Mouse (Mus musculus): Measurements from ENCODE around the gene Jmjd4. TPM values are rescaled to one million over a fixed set of nuclear protein-coding genes. Genes with fewer than 3 reads are reported as not detected.

Jmjd4 gene
- polyA plus RNA-seq, 1 experiment, result 2.8 TPM

- Histone ChIP-seq H3K4me3 (replicated peaks; ENCODE audit: control insufficient read depth, low read depth, low read length) (peak overlapping the region; percentile 78), H3K4me1 (ENCODE audit: control insufficient read depth, insufficient read depth, low read length) (peaks cover 2% of the 10 kb centered on the region; the same call in 1 of the 2 replicates), H3K27ac (ENCODE audit: control insufficient read depth, insufficient read depth, low read depth, low read length, poor library complexity) (no peak overlapping the region)
- TF ChIP-seq POLR2A (IDR thresholded peaks at IDR 0.05; ENCODE audit: borderline replicate concordance, control insufficient read depth, low read depth, low read length) (no peak), CTCF (IDR thresholded peaks at IDR 0.05; ENCODE audit: control insufficient read depth, insufficient read depth, low read length) (no peak)
- under 1% methylated on average over 38 of the region's 38 CpGs for WGBS
Measured at GRCm38 (mm10) chr11:59450230-59450771, 456 bp downstream of the Jmjd4 start.

GRCm38 (mm10) chr11:59451086-59451485 is 1.2 kb downstream of the Jmjd4 start, which contains the start of gene Snap47:
Gene Snap47, minus strand, starts transcription at chr11:59451186.
- H3K27ac ChIP-seq (ENCODE audit: control insufficient read depth, insufficient read depth, low read depth, low read length, poor library complexity), result no peak within 1 kb of the TSS
- H3K4me1 ChIP-seq (ENCODE audit: control insufficient read depth, insufficient read depth, low read length), result peaks cover 2% of the 10 kb centered on the region; the same call in 1 of the 2 replicates
- TF ChIP-seq CTCF (IDR thresholded peaks at IDR 0.05; ENCODE audit: control insufficient read depth, insufficient read depth, low read length) (no peak), POLR2A (IDR thresholded peaks at IDR 0.05; ENCODE audit: borderline replicate concordance, control insufficient read depth, low read depth, low read length) (no peak)
- H3K4me3 ChIP-seq (replicated peaks; ENCODE audit: control insufficient read depth, low read depth, low read length), result peak within 1 kb of the TSS; percentile 78
- 80% methylated on average over 4 of the region's 4 CpGs for WGBS

- WGBS, result 83% methylated on average over 2 of the region's 2 CpGs
Measured at GRCm38 (mm10) chr11:59456346-59456745, 6.5 kb downstream of the Jmjd4 start.

GRCm38 (mm10) chr11:59456891-59457290 is 7.0 kb downstream of the Jmjd4 start:
- no peak overlapping the region for H3K27ac ChIP-seq (ENCODE audit: control insufficient read depth, insufficient read depth, low read depth, low read length, poor library complexity)
- TF ChIP-seq CTCF (IDR thresholded peaks at IDR 0.05; ENCODE audit: control insufficient read depth, insufficient read depth, low read length), result no peak
- TF ChIP-seq POLR2A (IDR thresholded peaks at IDR 0.05; ENCODE audit: borderline replicate concordance, control insufficient read depth, low read depth, low read length), result no peak
- no peak overlapping the region for H3K4me3 ChIP-seq (replicated peaks; ENCODE audit: control insufficient read depth, low read depth, low read length)
- no peaks in the 10 kb centered on the region for H3K4me1 ChIP-seq (ENCODE audit: control insufficient read depth, insufficient read depth, low read length)
- 91% methylated on average over 2 of the region's 2 CpGs for WGBS

More at GRCm38 (mm10) chr11:59456346-59456745, 6.5 kb downstream of the Jmjd4 start:
- H3K27ac ChIP-seq (ENCODE audit: control insufficient read depth, insufficient read depth, low read depth, low read length, poor library complexity), result no peak overlapping the region
- H3K4me1 ChIP-seq (ENCODE audit: control insufficient read depth, insufficient read depth, low read length), result no peaks in the 10 kb centered on the region
- H3K4me3 ChIP-seq (replicated peaks; ENCODE audit: control insufficient read depth, low read depth, low read length), result no peak overlapping the region
- no peak for TF ChIP-seq POLR2A (IDR thresholded peaks at IDR 0.05; ENCODE audit: borderline replicate concordance, control insufficient read depth, low read depth, low read length)
- no peak for TF ChIP-seq CTCF (IDR thresholded peaks at IDR 0.05; ENCODE audit: control insufficient read depth, insufficient read depth, low read length)

- no peak for TF ChIP-seq POLR2A (IDR thresholded peaks at IDR 0.05; ENCODE audit: borderline replicate concordance, control insufficient read depth, low read depth, low read length)
- no peak for TF ChIP-seq CTCF (IDR thresholded peaks at IDR 0.05; ENCODE audit: control insufficient read depth, insufficient read depth, low read length)
- H3K4me3 ChIP-seq (replicated peaks; ENCODE audit: control insufficient read depth, low read depth, low read length), result no peak overlapping the region
- no peak overlapping the region for H3K27ac ChIP-seq (ENCODE audit: control insufficient read depth, insufficient read depth, low read depth, low read length, poor library complexity)
- 64% methylated on average over 5 of the region's 5 CpGs for WGBS
- no peaks in the 10 kb centered on the region for H3K4me1 ChIP-seq (ENCODE audit: control insufficient read depth, insufficient read depth, low read length)
Measured at GRCm38 (mm10) chr11:59458973-59459372, 9.1 kb downstream of the Jmjd4 start.

- no peaks in the 10 kb centered on the region for H3K4me1 ChIP-seq (ENCODE audit: control insufficient read depth, insufficient read depth, low read length)
- H3K27ac ChIP-seq (ENCODE audit: control insufficient read depth, insufficient read depth, low read depth, low read length, poor library complexity), result no peak overlapping the region
- TF ChIP-seq CTCF (IDR thresholded peaks at IDR 0.05; ENCODE audit: control insufficient read depth, insufficient read depth, low read length) (no peak), POLR2A (IDR thresholded peaks at IDR 0.05; ENCODE audit: borderline replicate concordance, control insufficient read depth, low read depth, low read length) (no peak)
- WGBS, result 85% methylated on average over 2 of the region's 2 CpGs
- H3K4me3 ChIP-seq (replicated peaks; ENCODE audit: control insufficient read depth, low read depth, low read length), result no peak overlapping the region
Measured at GRCm38 (mm10) chr11:59460459-59460858, 10.6 kb downstream of the Jmjd4 start.

GRCm38 (mm10) chr11:59471413-59472325 is 21.8 kb downstream of the Jmjd4 start:
- Histone ChIP-seq H3K4me1 (ENCODE audit: control insufficient read depth, insufficient read depth, low read length) (no peaks in the 10 kb centered on the region), H3K4me3 (replicated peaks; ENCODE audit: control insufficient read depth, low read depth, low read length) (peak overlapping the region; percentile 95), H3K27ac (ENCODE audit: control insufficient read depth, insufficient read depth, low read depth, low read length, poor library complexity) (no peak overlapping the region)
- no peak for TF ChIP-seq CTCF (IDR thresholded peaks at IDR 0.05; ENCODE audit: control insufficient read depth, insufficient read depth, low read length)
- no peak for TF ChIP-seq POLR2A (IDR thresholded peaks at IDR 0.05; ENCODE audit: borderline replicate concordance, control insufficient read depth, low read depth, low read length)
- WGBS, result 6% methylated on average over 37 of the region's 37 CpGs

GRCm38 (mm10) chr11:59472326-59472677 is 22.5 kb downstream of the Jmjd4 start, which contains the start of gene Zfp867:
Gene Zfp867, minus strand, starts transcription at chr11:59472474.
- Histone ChIP-seq H3K4me3 (replicated peaks; ENCODE audit: control insufficient read depth, low read depth, low read length) (peak within 1 kb of the TSS; percentile 95), H3K27ac (ENCODE audit: control insufficient read depth, insufficient read depth, low read depth, low read length, poor library complexity) (no peak within 1 kb of the TSS), H3K4me1 (ENCODE audit: control insufficient read depth, insufficient read depth, low read length) (no peaks in the 10 kb centered on the region)
- under 1% methylated on average over 19 of the region's 19 CpGs for WGBS
- TF ChIP-seq POLR2A (IDR thresholded peaks at IDR 0.05; ENCODE audit: borderline replicate concordance, control insufficient read depth, low read depth, low read length), result peak; percentile 33; the same call in 1 of the 2 replicates
- no peak for TF ChIP-seq CTCF (IDR thresholded peaks at IDR 0.05; ENCODE audit: control insufficient read depth, insufficient read depth, low read length)

All from bone marrow, adult 2 months (tissue).